Mouse (Mus musculus) stomach, postnatal 0 days (tissue): ENCODE results near the gene Csnk1e.
"Not testable (repeated sequence)": the region's sequence is repeated elsewhere in the genome, so short reads cannot be mapped to it uniquely, and the experiment has no call there.

Source experiments
- CTCF ChIP-seq: IDR thresholded peaks from 2 replicates; pipeline ENCODE4 v1.5.1; 2016; ENCODE audit warnings: antibody characterized with exemption, low read depth, mild to moderate bottlenecking, moderate library complexity
- EP300 ChIP-seq: optimal IDR thresholded peaks from 2 replicates; pipeline ENCODE3; 2016; ENCODE audit warnings: antibody characterized with exemption

GRCm38 (mm10) chr15:79456104-79456503, 738 bp upstream of the Csnk1e start:
- TF ChIP-seq CTCF, EP300: not testable (repeated sequence)
